Mouse (Mus musculus): ENCODE measurements around the gene Masp2. TPM values are rescaled to one million over a fixed set of nuclear protein-coding genes. Genes with fewer than 3 reads are reported as not detected.

Gene Masp2
- 2.6 TPM in 2 replicates for polyA plus RNA-seq (2011; ENCODE audit: insufficient read depth, insufficient read length, low read depth, missing spikeins)

- Histone ChIP-seq H3K27ac (ENCODE audit: insufficient read depth, low read length) (peak within 1 kb of the TSS; percentile 73), H3K4me1 (ENCODE audit: control insufficient read depth, insufficient read depth, low read length) (peaks cover 17% of the 10 kb centered on the region), H3K9me3 (replicated peaks; ENCODE audit: control insufficient read depth, insufficient read depth, low read length, poor library complexity, severe bottlenecking) (no peaks in the 10 kb centered on the region), H3K4me3 (ENCODE audit: low read depth, low read length) (peak within 1 kb of the TSS; percentile 21), H3K27me3 (ENCODE audit: control insufficient read depth, insufficient read depth, low read length, poor library complexity, severe bottlenecking) (no peaks in the 10 kb centered on the region), H3K9ac (ENCODE audit: low read depth, poor library complexity, severe bottlenecking) (peak within 1 kb of the TSS; percentile 15), H3K36me3 (ENCODE audit: control insufficient read depth, insufficient read depth, low read length, poor library complexity, severe bottlenecking) (no peaks in the 10 kb centered on the region)
- TF ChIP-seq CTCF (IDR thresholded peaks at IDR 0.05; ENCODE audit: low read depth, low read length) (no peak), POLR2A (IDR thresholded peaks at IDR 0.05; ENCODE audit: insufficient read depth, low read length) (no peak), EP300 (IDR thresholded peaks at IDR 0.05; ENCODE audit: insufficient read depth, low read depth, low read length) (no peak)
Observed at GRCm38 (mm10) chr4:148602357-148603120, at the start of gene Masp2. TSS of gene Masp2 (plus strand) at chr4:148602554.

GRCm38 (mm10) chr4:148557766-148558165, 44.6 kb upstream of the Masp2 start:
- Histone ChIP-seq H3K36me3 (ENCODE audit: control insufficient read depth, insufficient read depth, low read length, poor library complexity, severe bottlenecking) (peaks cover 34% of the 10 kb centered on the region), H3K4me3 (ENCODE audit: low read depth, low read length) (peak overlapping the region; percentile 93), H3K27ac (ENCODE audit: insufficient read depth, low read length) (peak overlapping the region; percentile 59), H3K9ac (ENCODE audit: low read depth, poor library complexity, severe bottlenecking) (peak overlapping the region; percentile 92), H3K27me3 (ENCODE audit: control insufficient read depth, insufficient read depth, low read length, poor library complexity, severe bottlenecking) (no peaks in the 10 kb centered on the region), H3K4me1 (ENCODE audit: control insufficient read depth, insufficient read depth, low read length) (no peaks in the 10 kb centered on the region), H3K9me3 (replicated peaks; ENCODE audit: control insufficient read depth, insufficient read depth, low read length, poor library complexity, severe bottlenecking) (no peaks in the 10 kb centered on the region)
- TF ChIP-seq EP300 (IDR thresholded peaks at IDR 0.05; ENCODE audit: insufficient read depth, low read depth, low read length) (no peak), POLR2A (IDR thresholded peaks at IDR 0.05; ENCODE audit: insufficient read depth, low read length) (no peak), CTCF (IDR thresholded peaks at IDR 0.05; ENCODE audit: low read depth, low read length) (no peak)

GRCm38 (mm10) chr4:148558297-148559000, 43.9 kb upstream of the Masp2 start, which contains the start of gene Exosc10:
TSS of gene Exosc10 (plus strand) at chr4:148558429.
- peak; percentile 72 for TF ChIP-seq POLR2A (IDR thresholded peaks at IDR 0.05; ENCODE audit: insufficient read depth, low read length)
- TF ChIP-seq CTCF (IDR thresholded peaks at IDR 0.05; ENCODE audit: low read depth, low read length): no peak
- Histone ChIP-seq H3K9me3 (replicated peaks; ENCODE audit: control insufficient read depth, insufficient read depth, low read length, poor library complexity, severe bottlenecking) (no peaks in the 10 kb centered on the region), H3K9ac (ENCODE audit: low read depth, poor library complexity, severe bottlenecking) (peak within 1 kb of the TSS; percentile 92), H3K4me1 (ENCODE audit: control insufficient read depth, insufficient read depth, low read length) (no peaks in the 10 kb centered on the region), H3K27ac (ENCODE audit: insufficient read depth, low read length) (peak within 1 kb of the TSS; percentile 59), H3K36me3 (ENCODE audit: control insufficient read depth, insufficient read depth, low read length, poor library complexity, severe bottlenecking) (peaks cover 36% of the 10 kb centered on the region), H3K4me3 (ENCODE audit: low read depth, low read length) (peak within 1 kb of the TSS; percentile 93), H3K27me3 (ENCODE audit: control insufficient read depth, insufficient read depth, low read length, poor library complexity, severe bottlenecking) (no peaks in the 10 kb centered on the region)

GRCm38 (mm10) chr4:148562676-148563075, 39.7 kb upstream of the Masp2 start:
- H3K36me3 ChIP-seq (ENCODE audit: control insufficient read depth, insufficient read depth, low read length, poor library complexity, severe bottlenecking): peaks cover 61% of the 10 kb centered on the region
- H3K27ac ChIP-seq (ENCODE audit: insufficient read depth, low read length): no peak overlapping the region
- H3K4me1 ChIP-seq (ENCODE audit: control insufficient read depth, insufficient read depth, low read length): no peaks in the 10 kb centered on the region
- no peak for TF ChIP-seq POLR2A (IDR thresholded peaks at IDR 0.05; ENCODE audit: insufficient read depth, low read length)
- no peak for TF ChIP-seq EP300 (IDR thresholded peaks at IDR 0.05; ENCODE audit: insufficient read depth, low read depth, low read length)
- H3K9ac ChIP-seq (ENCODE audit: low read depth, poor library complexity, severe bottlenecking): no peak overlapping the region
- no peak overlapping the region for H3K4me3 ChIP-seq (ENCODE audit: low read depth, low read length)
- no peaks in the 10 kb centered on the region for H3K9me3 ChIP-seq (replicated peaks; ENCODE audit: control insufficient read depth, insufficient read depth, low read length, poor library complexity, severe bottlenecking)
- no peaks in the 10 kb centered on the region for H3K27me3 ChIP-seq (ENCODE audit: control insufficient read depth, insufficient read depth, low read length, poor library complexity, severe bottlenecking)

GRCm38 (mm10) chr4:148563595-148563994, 38.8 kb upstream of the Masp2 start:
- no peak overlapping the region for H3K9ac ChIP-seq (ENCODE audit: low read depth, poor library complexity, severe bottlenecking)
- no peaks in the 10 kb centered on the region for H3K9me3 ChIP-seq (replicated peaks; ENCODE audit: control insufficient read depth, insufficient read depth, low read length, poor library complexity, severe bottlenecking)
- no peak for TF ChIP-seq CTCF (IDR thresholded peaks at IDR 0.05; ENCODE audit: low read depth, low read length)
- TF ChIP-seq EP300 (IDR thresholded peaks at IDR 0.05; ENCODE audit: insufficient read depth, low read depth, low read length): no peak
- no peak for TF ChIP-seq POLR2A (IDR thresholded peaks at IDR 0.05; ENCODE audit: insufficient read depth, low read length)
- peaks cover 69% of the 10 kb centered on the region for H3K36me3 ChIP-seq (ENCODE audit: control insufficient read depth, insufficient read depth, low read length, poor library complexity, severe bottlenecking)
- H3K4me1 ChIP-seq (ENCODE audit: control insufficient read depth, insufficient read depth, low read length): no peaks in the 10 kb centered on the region
- H3K27me3 ChIP-seq (ENCODE audit: control insufficient read depth, insufficient read depth, low read length, poor library complexity, severe bottlenecking): no peaks in the 10 kb centered on the region
- no peak overlapping the region for H3K27ac ChIP-seq (ENCODE audit: insufficient read depth, low read length)
- H3K4me3 ChIP-seq (ENCODE audit: low read depth, low read length): no peak overlapping the region

- Histone ChIP-seq H3K27me3 (ENCODE audit: control insufficient read depth, insufficient read depth, low read length, poor library complexity, severe bottlenecking) (no peaks in the 10 kb centered on the region), H3K36me3 (ENCODE audit: control insufficient read depth, insufficient read depth, low read length, poor library complexity, severe bottlenecking) (peaks cover 47% of the 10 kb centered on the region), H3K4me1 (ENCODE audit: control insufficient read depth, insufficient read depth, low read length) (no peaks in the 10 kb centered on the region), H3K9me3 (replicated peaks; ENCODE audit: control insufficient read depth, insufficient read depth, low read length, poor library complexity, severe bottlenecking) (no peaks in the 10 kb centered on the region), H3K4me3 (ENCODE audit: low read depth, low read length) (no peak overlapping the region), H3K27ac (ENCODE audit: insufficient read depth, low read length) (no peak overlapping the region), H3K9ac (ENCODE audit: low read depth, poor library complexity, severe bottlenecking) (no peak overlapping the region)
- TF ChIP-seq POLR2A (IDR thresholded peaks at IDR 0.05; ENCODE audit: insufficient read depth, low read length) (no peak), EP300 (IDR thresholded peaks at IDR 0.05; ENCODE audit: insufficient read depth, low read depth, low read length) (no peak), CTCF (IDR thresholded peaks at IDR 0.05; ENCODE audit: low read depth, low read length) (no peak)
Observed at GRCm38 (mm10) chr4:148570138-148570537, 32.2 kb upstream of the Masp2 start.
